Mouse (Mus musculus): Measurements from ENCODE around the gene Olfr697.
"Not testable (repeated sequence)": the region's sequence is repeated elsewhere in the genome, so short reads cannot be mapped to it uniquely, and the experiment has no call there.

DNA sequence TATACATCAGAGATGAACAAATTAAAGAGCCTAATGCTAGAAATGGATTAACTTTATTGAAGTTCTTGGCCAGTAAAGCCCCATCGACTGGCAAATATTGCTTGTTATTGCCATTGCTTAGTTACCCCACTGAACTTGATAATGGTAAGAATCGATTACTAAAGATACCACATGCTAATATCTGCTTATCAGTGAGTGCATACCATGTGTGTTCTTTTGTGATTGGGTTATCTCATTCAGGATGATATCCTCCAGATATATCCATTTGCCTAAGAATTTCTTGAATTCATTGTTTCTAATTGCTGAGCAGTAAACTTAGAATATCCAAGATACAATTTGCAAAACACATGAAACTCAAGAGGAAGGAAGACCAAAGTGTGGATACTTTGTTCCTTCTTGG is 16.6 kb downstream of the Olfr697 start:
- TF ChIP-seq POLR2A (IDR thresholded peaks at IDR 0.05; ENCODE audit: insufficient read depth, low read length); CTCF (IDR thresholded peaks at IDR 0.05; ENCODE audit: low read depth, low read length); EP300 (IDR thresholded peaks at IDR 0.05; ENCODE audit: insufficient read depth, low read depth, low read length): not testable (repeated sequence)

All from ES-Bruce4 (cell line).